Mouse (Mus musculus): ENCODE measurements around the gene Gria2.

DNA sequence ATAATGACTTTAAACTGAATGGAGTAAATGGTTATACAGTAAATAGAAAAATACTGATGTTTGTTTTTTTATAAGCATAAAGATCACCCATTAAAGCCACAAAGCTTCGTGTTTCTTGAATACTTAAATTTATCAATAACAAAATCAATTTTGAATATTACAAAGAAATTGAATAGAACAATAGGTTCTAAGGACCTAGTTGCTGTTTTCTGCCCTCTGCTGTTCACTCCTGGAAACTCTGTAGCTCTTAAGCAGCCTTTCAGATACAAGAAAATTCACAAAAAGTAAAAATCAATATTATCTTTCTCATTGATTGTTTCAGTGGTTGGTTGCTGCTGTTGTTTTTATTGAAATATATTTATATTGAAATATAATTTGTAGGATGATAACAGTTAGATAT, 2.7 kb upstream of the Gria2 start:
- TF ChIP-seq POLR2A (IDR thresholded peaks at IDR 0.05; ENCODE audit: low read depth, low read length) (no peak), CTCF (IDR thresholded peaks at IDR 0.05; ENCODE audit: borderline replicate concordance, insufficient read depth, low read length) (no peak)
